Mouse (Mus musculus) brain, embryonic 14.5 days (tissue): Measurements from ENCODE around the gene Ercc6.

Source experiments
- CTCF ChIP-seq: fragments of 200-500 bp; IDR thresholded peaks from 2 replicates; pipeline ENCODE4 v1.5.1; 2012; ENCODE audit warnings: inconsistent platforms, mild to moderate bottlenecking, moderate library complexity, borderline replicate concordance; ENCODE audit not compliant: insufficient read depth, insufficient read length; ENCODE audit errors: extremely low read depth
- POLR2A ChIP-seq: fragments of 200-500 bp; IDR thresholded peaks from 2 replicates; pipeline ENCODE4 v1.6.1; 2012; ENCODE audit warnings: mild to moderate bottlenecking, inconsistent platforms, borderline replicate concordance; ENCODE audit not compliant: poor library complexity, insufficient read depth, insufficient read length, severe bottlenecking; ENCODE audit errors: extremely low read depth

GRCm38 (mm10) chr14:32518543-32518942 is 5.2 kb downstream of the Ercc6 start:
- TF ChIP-seq POLR2A (no peak), CTCF (no peak)
